Mouse (Mus musculus) right cerebral cortex, adult 2 months (tissue): Measurements from ENCODE around the gene Thada.
A peak's percentile ranks its signal among the peaks of the same experiment; 100 is the strongest.
"Not testable (repeated sequence)": the region's sequence is repeated elsewhere in the genome, so short reads cannot be mapped to it uniquely, and the experiment has no call there.

Source experiments
- DNase-seq, 2 experiments: peaks; one replicate each; pipeline ENCODE4 v3.0.0; 2021 to 2022; ENCODE audit warnings: low spot score in 2 of 2

Gene Thada

DNA sequence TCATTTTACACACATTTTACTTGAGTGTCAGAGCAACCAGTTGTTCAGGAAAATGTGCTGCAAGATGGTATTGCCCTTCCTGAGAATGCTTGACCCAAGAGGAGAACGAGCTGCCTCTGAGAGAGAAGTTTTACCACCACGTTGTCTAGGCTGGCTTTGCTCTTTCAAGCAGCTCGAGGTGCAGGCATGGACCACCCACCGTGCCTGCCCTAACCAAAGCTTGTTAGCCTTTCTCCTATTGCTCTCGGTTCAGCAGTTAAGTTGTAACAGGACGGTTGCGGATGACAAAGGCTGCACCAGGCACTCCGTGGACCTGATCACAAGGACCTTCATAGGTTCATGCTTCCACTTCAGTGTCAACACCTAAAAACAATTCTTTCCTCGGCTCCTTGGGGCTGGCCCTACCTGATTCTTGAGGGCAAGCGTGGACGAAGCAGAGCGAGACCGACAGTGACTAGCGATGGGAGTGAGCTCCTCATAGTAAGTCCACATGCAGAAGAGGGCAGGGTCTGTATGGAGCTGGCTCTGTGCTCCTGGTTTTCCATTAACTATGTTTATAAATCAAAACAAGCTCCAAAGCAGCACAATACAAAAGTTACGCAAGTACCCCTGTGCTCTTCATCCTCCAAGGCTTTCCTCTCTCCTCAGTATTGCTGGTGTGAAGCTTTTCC, 241.7 kb downstream of the Thada start:
- DNase-seq = no peak

DNA sequence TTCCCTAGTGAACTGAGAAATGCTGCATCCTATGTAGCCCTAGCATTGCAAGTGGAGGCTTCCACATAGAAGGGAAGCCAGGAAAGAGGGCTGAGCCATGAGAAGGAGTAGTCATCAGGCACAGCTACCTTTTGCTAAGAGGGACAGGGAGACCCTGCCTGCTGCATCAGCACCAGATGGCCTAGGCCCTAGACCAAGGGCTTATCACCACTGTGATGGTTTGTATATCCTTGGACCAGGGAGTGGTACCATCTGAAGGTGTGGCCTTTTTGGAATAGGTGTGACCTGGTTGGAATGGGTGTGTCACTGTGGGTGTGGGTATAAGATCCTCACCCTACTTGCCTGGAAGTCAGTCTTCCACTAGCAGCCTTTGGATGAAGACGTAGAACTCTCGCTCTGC, 247.2 kb downstream of the Thada start:
- not testable (repeated sequence) for DNase-seq

DNA sequence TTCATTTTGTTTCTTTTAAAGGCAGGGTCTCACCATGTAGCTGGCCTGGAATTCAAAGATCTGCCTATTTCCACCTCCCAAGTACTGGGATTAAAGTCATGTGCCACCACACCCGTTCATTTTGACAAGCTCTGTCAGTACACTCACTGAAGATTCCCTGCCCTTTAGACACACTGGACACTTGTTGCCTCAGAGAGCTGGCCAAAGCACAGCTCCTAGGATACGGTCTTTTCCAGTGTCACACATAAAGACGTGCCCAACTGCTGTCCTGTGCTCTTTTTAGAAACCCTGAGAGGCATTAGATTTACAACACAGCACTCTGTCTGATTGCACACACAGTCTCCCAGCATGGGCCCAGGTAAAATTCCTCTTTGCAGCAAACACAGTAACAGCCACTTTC, 248.3 kb downstream of the Thada start:
- no peak for DNase-seq

DNA sequence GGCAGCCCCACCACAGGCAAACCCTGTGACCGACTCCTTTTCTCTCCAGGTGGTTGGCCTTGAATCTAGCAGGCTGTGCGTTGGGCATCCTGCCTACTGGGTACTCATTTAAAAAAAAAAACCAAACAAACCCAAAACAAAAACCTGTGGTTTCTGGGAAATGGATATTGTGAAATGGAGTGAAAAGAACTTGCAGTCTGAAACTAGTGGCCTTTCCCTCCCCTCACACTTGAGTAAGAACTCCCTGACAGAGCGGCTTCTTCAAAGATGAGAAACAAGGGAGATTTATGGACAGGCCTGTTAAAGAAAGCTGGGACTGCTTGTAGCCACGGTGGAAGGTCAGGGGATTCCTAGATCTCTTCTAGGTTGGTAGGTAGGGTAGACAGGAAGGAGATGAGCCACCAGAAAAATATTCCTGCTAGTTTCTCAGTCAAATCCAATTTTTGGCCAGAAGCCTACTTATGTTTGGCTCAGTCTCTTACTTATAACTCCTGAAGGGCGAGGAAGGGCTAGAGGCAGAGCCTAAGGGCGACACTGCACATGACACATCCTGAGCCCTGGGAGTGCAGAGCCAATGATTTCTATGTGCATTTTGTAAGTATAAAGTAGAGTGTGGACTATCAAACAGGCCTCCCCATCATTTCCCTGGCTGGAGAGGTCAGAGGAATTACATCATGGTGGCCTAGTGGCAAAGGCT, 250.6 kb downstream of the Thada start:
- DNase-seq = no peak

DNA sequence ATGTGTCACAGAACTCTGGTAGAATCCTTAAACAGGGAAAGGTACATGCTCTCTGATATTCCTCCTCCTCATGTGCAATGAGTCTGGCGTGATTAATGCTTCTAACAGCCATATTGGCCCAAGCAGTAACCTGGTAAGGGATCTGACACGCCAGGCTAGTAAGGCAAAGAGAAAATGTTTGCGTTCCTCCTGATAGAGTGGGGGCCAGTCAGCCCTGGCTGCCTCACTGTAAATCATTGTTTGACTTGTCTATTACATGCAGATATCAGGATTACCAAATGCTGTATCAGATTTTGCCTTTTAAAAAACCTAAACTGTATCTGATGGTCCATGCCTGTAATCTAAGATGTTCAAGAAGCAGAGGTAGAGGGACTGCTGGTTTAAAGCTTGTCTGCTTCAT, 252.5 kb downstream of the Thada start:
- DNase-seq = no peak

DNA sequence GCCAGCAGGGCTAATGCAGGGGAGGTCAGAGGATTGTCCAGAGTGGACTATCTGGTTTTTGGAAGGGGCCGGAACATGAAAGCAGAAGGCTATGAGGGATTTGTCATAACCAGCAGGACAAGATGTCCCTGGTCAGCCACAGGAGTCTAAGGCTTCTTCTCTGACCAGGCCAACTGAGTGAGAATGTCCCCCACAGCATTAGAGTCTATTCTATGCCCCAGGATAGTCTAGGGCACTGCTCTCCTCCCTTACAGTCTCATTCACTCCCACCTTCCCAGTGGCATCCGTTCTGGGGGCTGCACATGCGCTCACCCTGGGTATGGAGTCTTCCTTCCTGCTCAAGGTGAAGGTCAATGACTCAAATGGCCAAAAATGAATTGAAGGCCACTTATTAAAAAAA, 258.4 kb downstream of the Thada start:
- no peak for DNase-seq

DNA sequence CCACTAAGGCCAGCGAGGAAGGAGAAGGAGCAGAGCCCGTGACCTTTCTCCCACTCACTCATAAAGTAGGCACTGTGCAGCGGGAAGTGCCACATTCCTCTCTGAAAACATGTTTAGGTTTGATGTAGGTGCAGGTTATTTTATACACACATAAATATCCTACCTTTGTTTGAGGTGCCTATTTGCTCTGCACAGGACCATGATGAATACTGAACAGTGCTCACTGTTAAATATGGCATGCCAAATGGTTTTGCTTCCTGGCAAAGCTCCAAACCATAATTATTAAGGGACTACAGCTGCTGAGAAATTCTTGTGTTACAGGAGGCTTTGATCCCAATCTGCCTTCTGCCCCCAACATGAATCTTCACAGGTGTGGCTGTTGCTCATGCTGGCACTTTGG, 259.8 kb downstream of the Thada start:
- no peak for DNase-seq

DNA sequence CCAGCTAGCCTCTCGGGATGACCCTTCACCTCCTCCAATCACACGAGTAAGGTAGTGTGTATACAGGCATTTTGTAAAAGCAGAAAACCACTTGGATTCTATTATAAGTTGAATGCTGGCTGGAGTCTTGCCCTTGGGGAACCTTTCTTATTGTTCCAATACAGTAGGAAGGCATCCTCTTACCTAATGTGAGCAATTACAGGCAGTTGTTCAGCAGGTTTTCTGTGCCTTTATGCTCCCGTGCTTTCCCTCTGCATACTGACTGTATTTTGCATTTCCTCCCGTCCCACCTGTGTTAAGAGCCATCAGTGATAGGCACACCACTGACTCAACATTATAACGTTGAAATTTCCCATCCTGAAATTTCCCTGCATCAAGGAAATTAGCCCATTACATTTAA, 261.0 kb downstream of the Thada start:
- DNase-seq = no peak

DNA sequence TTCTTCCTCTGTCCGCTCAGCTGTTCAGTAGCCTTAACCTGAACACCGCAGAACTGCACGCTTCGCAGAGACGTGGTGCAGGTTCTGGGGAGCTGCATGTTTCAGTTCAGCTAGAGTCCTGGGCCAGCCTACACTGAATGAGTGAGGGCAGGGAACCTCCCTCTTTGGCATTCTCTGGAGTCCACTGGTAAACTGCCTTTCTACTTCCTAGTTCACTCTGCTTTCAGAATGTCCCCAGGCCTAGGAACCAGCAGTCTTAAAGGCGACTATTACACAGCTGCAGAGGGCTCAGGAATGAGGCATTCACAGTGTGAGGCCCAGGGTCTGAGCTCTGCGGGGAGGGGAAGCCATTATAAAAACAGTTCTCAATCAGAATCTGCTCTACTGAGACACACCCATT, 262.7 kb downstream of the Thada start:
- no peak for DNase-seq

DNA sequence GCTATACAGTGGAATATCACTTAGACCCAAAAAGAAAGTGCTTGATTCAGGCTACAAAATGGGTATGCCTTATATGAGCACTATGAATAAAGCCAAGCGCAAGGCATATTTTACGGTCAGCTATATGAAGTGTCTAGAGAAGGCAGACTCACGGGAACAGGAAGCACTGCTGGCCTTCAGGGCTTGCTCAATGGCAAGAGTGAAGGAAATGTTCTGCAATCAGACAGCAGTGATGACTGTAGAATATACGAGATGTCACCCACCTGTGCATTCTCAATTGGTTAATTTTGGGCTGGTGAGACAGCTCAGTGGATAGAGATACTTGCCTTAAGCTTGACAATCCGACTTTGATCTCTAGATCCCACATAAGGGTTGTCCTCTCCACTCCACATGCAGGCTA, 264.8 kb downstream of the Thada start:
- DNase-seq = no peak

DNA sequence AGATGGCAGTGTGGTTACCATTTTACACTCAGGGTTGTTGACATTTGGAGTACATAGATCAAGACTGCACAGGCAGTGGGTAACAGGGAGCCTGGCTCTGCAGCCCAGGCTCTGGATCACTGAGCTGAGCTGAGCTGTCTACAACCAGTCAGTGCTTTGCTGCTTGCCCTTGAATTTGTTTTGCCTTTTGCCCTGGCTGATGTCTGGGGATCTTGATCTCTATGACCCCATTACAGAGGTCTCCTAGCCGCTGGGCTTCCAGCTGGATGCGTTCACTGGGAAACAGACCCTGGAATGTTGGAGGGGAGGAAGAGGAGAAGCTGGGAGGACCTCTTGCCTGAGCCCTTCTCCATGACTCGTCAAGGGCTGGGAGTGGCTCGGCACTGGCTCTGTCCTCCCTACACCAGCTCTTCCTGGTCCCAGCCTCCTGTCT, 268.1 kb downstream of the Thada start:
- DNase-seq = no peak

DNA sequence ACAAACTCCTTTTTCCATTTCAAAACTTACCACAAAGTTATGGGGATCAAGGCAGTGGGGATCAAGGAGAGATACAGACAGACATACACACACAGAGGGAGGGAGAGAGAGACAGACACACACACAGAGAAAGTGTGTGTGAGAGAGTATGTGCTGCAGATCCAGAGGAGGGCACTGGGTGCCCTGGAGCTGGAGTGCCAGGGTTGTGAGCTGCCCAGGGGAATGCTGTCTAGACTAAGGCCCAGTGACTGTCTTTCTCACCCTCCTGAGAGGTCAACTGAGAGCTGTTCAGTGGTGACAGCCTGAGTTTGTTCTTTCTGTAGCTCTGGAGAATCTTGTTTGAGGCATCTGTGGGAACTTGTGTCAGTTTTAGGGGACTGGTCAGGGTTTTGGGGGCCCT, 269.7 kb downstream of the Thada start:
- no peak for DNase-seq

DNA sequence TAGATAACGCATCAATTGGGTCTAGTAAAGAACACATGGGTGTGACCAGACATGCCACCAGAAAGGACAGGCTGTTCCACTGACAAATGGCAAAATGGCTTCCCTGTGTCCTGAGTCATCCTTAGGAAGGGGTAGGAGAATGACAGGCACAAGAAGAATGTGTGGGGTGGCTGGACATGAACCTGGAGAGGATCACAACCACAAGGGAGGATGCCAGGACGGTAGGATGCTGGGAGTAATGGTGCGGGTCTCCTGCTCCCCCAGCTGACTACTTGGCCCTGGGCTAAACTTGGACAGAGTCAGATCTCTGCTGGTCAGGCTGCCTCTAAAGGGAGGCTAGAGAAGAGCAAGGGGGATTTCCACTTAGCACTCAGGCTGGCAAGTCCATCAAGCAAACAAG, 270.2 kb downstream of the Thada start:
- no peak for DNase-seq

DNA sequence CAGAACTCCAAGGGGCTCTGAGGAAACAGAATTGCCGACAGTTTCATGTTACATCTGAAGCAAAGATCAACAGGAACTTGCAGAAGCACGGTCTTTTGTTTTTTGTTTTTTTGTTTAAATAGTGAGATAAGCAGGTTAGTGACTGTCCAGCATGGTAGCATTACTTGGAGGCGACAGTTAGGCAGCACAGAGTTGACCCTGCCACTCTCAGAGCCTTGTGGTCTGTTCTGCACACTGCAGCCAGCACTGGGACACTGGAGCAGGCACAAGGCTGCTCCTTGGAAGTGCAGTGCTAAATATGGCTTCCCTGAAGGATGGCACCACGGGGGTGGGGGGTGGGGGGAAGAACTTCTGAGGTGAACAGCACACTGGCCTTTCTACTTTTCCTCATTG, 271.0 kb downstream of the Thada start:
- DNase-seq = no peak

DNA sequence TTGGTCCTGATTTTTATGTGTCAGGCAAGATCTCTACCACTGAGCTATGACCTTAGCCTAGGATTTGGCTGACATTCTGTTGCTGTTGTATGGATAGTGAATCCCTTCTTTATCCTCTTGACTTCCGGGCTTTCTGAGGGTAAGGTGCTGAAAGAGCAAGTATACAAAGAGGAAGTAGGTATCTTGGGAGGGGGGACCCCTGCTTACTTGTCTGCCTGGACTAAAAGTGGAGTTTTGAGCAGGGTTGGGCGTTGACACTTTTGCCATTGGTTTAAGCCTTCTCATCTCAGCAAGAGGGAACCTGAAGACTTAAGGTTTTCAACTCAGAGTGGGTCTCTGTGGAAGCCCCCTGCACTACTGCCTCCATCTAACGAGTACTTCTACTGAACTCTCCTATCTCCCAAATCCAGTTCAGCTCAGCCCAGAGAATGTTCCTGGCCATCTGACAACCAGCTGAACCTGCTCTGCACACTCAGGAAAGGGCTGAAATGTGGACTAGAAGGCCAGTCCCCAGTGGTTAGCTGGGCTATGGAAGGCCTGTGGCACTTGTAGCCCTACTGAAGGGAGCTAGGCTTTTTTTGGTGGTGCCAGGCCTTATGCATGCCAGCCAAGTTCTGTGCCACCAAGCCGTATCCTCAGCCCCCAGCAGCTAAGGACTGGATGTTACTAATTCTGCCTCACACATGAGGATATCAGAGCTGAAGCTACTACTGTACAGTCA, 271.6 kb downstream of the Thada start:
- no peak for DNase-seq

DNA sequence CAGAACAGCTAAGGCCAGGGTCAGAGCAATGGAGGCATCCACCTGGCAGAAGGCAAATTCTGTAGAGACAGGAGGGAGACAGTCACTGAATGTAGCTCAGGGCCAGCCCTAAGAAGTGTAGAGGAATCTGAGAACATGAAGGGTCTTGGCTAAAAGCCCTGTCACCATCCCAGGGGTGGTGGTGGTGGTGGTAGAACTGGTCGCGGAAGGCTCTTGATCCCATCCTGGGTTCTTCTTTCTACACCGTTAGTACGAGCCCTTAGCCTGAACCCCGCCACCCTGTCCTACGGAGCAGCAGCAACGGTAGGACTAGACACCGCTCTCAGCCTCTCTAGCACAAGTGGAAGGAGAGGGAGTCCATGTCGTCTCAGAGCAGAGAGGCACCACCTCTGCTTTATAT, 272.6 kb downstream of the Thada start:
- no peak for DNase-seq

DNA sequence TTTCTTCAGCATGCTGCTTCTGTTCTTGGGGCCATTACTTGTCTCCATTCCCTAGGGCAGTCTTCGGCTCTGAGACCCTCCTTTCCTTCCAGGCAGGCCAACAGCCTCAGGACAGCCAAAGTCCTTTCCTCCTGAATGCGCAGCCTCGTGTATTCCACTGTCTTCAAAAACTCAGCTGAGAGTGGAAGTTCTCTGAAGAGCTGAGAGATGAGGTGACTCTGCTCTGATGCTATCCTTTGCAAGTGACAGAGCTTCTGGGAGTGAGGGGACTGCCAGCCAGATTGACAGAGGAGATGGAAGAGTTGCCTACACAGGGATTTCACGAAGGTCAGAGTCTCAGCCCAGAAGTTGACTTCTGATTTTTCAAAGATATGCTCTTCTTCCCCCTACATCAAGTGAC, 274.1 kb downstream of the Thada start:
- DNase-seq = no peak

DNA sequence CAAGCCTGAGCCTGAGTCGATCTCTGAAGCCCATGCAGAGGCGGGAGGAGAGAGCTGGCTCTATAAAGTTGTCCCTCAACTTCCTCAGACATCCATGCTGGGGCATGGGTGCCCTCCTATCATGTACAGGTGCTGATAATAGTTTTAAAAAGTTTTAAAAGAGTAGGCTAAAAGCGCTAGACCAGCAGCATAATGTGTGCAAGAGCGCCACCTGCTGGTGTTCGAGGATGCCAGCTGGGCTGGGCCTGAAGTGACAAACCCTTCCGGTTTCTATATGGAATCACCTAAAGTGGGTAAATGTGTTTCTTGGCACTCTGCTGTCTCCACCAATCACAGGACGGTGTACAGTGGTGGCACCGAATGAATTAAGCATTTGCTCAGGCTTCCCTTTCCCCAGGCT, 275.1 kb downstream of the Thada start:
- peak; percentile 88 for DNase-seq

DNA sequence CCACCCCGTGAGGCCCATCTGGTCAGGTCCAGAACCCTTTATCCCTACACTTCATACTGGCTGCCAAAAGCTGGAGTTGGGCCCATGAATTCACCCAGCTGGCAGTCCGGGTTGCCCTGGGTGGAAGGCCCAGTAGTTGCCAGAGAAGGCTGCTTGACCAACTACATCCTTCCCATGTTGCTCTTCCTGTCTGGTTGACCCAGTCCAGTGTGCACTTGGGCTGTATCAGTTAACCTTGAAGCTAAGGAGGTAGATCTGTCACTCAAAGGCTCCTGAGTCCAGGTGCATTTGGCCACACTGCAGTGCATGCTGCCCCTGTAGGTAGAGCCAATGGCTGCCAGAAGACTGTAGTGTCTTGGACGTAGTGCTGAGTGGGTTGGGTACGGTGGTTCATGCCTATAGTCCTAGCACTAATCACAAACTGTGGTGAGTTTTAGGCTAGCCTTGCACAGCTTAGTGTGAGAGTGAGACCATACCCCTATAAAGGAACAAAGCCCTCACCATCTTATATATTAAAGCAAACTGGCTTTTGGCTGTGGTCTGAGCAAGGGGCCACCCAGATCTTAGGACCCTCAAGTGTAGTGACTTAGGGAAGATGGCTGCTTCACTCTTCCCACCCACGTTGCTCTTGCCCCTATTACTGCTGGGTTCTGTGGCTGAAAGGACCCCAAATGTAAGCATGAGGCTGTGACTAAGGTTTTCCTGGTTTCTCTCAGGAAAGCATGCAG, 276.7 kb downstream of the Thada start:
- peak in 1 of 2 experiments; percentile 10 for DNase-seq

DNA sequence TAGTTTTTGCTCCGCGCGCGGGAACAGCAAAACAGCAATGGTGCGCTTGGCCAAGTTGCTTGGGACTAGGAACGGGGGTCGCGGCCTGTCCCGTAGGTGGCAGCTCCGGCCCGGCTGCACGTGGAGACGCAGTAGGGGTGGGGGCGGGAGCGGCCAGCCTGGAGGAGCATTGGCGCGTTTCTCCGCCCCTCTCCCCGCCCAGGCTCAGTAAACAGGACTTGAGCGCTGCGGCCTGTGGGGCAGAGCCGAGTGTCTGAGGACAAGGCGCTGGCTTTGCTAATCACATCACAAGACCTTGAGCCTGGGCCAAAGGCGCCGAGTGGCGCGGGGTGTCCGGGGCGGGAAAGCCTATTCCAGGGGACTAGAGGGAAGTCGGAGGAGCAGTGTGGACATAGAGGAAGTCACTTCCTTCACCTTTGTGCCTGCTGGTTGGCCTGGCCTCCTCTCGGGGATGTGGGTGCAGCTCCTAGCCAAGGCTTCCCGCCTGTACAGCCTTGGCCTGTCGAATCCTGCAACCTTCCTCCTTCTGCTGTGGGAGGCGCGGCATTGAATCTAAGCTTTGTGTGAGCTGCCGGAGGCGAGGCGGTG, 277.5 kb downstream of the Thada start:
- peak; percentile 67 to 76 for DNase-seq

DNA sequence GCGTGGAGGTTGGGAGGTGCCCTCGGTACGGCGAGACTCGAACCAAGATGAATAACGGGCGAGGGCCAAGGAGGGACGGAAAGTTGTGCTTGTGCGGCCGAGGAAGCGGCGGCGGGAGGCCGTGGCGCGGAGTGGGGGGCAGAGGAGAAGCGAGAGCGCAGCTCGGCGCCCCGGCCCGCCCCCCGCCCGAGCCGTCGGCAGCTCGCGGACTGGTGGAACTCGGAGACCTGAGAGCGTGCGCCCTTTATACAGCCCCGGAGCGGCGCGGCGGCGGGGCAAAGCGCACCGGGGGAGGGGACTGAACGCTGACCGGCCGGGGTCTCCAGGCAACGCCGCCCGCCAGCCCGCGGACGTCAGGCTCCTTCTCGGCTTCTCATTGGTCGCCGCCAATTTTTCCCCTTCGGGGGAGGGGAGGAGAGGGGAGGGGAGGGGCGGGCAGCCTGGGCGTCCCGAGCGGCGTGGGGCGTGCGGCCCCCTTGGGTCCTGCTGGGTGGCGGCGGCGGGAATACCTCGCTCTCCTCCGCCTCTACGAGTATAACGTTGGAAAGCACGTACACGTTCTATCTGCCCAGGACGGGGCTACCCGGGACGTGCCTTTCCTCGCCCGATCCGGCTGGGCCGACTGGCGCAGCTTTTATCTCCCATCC, 278.2 kb downstream of the Thada start, which contains the start of gene Zfp36l2:
Gene Zfp36l2 (minus strand): TSS at position 221 of the 647 bp plus-strand sequence.
- peak; percentile 74 to 76 for DNase-seq
